Mouse (Mus musculus): ENCODE data around the gene Ctrb1.

Gene Ctrb1

GRCm38 (mm10) chr8:111716603-111717487 is 26.0 kb upstream of the Ctrb1 start:
- no peak for DNase-seq (ENCODE audit: low spot score)

DNA sequence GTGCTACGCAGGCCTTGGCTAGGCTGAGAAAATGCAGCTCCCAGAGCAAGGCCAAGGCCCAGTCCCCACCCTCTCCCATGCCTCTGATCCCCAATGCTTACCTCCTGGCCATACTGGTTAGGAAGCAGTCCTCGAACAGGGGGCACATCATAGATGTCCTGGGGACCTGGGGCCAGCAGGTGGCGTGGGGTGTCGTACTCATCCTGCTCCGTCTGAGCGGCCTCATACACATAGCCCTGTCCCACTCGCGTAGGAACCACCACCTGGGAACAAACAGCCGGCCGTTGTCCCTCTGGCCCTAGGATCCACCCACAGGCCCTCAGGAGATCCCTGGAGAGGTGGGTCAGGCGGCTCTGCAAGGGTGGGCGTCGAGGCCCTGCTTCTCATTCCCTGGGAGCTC is 24.7 kb upstream of the Ctrb1 start:
- DNase-seq (ENCODE audit: low spot score): no peak

DNA sequence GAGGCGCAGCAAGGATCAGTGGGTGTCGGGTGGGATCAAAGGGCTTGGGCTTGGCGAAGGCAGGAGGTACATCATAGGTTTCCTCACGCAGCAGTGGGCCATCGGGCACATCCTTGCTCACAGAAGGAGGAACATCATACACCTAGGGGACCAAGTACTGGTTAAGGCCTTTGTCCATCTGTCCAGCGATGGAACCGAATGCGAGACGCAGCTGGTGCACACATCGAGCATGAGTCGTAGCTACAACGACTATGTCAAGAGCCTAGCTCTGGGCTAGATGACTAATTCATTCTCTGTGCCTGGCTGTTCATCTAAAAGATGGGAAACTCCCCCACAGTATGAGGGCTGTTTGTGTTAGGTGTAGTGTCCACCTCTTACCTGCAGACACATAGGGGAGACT is 23.5 kb upstream of the Ctrb1 start:
- DNase-seq (ENCODE audit: low spot score): no peak

DNA sequence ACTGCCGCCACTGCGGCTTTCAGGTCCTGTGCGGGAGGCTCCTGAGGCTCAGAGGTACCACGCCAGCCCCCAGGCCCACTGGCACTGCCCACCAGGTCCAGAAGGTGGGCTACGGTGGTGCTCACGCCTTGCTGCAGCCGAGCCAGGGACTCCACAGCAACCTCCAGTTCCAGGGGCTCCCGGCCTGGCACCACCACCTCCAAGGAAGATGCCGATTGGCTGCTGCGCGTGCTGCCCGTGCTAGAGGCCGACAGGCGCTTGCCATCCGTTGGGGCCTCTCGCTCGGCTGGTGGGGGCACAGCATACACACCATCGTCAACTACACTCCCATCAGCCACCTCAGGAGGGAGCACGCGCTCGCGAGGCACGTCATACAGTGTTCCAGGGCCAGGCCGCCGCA is 23.0 kb upstream of the Ctrb1 start:
- DNase-seq (ENCODE audit: low spot score): no peak

GRCm38 (mm10) chr8:111713291-111713690 is 22.5 kb upstream of the Ctrb1 start:
- DNase-seq (ENCODE audit: low spot score): no peak

- peak; percentile 30 for DNase-seq (ENCODE audit: low spot score)
Observed at GRCm38 (mm10) chr8:111712588-111712987, 21.8 kb upstream of the Ctrb1 start.

DNA sequence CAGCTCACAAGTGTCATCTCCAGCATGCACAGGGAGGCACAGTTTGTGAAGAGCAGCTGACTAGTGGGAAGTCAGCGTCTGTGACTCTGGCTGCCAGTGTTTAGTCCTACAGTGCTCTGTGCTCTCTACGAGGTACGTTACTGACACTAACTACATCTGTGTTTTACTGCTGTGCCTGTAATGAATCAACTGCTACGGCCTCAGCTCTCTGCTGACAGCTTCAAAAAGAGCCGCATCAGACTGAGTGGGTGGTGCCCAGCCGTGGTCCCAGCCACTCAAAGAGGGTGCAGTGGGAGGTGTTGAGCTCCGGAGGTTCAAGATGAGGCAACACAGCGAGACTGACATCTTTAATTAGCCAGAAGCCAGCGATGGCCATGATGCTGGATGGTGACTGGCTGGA is 21.3 kb upstream of the Ctrb1 start:
- no peak for DNase-seq (ENCODE audit: low spot score)

GRCm38 (mm10) chr8:111710777-111711485 is 20.1 kb upstream of the Ctrb1 start:
- no peak for DNase-seq (ENCODE audit: low spot score)

- DNase-seq (ENCODE audit: low spot score): no peak
Observed at GRCm38 (mm10) chr8:111709223-111709622, 18.4 kb upstream of the Ctrb1 start.

DNA sequence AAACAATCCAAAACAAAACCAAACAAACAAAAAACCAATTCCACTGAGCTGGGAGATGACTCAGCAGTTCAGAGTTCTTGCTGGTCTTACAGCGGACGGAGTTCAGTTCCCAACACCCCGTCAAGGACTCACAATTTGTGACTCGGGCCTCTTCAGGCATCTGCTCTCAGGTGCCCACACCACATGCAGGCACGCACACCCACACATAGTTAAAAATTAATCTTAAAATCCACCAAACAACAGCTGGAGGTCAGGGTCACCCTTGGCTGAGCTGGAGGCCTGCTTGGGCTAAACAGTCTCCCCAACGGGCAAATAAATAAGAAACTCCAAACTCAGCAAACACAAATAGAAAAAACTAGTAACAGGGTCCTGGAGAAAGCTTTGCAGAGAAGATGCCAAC is 17.5 kb upstream of the Ctrb1 start:
- DNase-seq (ENCODE audit: low spot score): no peak

GRCm38 (mm10) chr8:111705699-111706098 is 14.9 kb upstream of the Ctrb1 start:
- no peak for DNase-seq (ENCODE audit: low spot score)

GRCm38 (mm10) chr8:111705222-111705621 is 14.4 kb upstream of the Ctrb1 start:
- DNase-seq (ENCODE audit: low spot score): no peak

GRCm38 (mm10) chr8:111704585-111704984 is 13.8 kb upstream of the Ctrb1 start:
- no peak for DNase-seq (ENCODE audit: low spot score)

GRCm38 (mm10) chr8:111701380-111701779 is 10.6 kb upstream of the Ctrb1 start:
- no peak for DNase-seq (ENCODE audit: low spot score)

DNA sequence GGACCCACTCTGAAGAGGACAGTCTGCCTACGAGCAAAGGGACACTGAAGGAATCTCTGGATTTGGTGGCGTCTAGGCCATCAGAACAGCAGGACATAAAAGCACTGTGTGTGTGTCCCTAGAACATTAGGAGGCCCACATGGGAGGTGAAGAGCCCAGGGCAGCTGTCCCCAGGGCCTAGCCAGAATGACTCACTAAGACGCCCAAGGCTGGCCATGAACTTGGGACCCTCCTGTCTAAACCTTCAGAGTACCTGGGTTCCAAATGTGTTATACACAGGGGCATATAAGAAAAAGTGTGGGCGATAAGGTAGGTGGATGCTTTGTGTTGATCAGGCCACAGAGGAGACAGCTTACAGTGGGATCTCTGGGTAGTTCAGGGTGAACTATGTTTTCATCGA is 9.9 kb upstream of the Ctrb1 start:
- no peak for DNase-seq (ENCODE audit: low spot score)

DNA sequence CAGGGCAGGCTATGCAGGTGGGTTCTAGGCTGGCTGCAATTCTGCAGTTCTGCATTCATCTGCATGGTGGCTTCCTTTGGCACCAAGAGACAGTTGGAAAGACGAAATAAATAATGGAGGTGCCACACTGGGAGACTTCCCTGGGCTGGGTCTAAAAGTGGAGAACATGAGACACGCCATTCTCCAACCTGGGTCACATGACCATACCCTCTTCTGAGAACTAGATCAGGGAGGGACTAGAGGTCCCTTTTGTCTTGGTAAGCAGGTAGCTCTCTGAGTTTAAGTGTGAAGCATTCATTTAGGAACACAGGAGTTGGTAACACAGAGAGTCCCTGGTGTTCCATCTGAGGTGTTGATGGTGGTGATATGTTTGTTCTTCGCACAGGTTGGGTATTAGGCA is 9.4 kb upstream of the Ctrb1 start:
- DNase-seq (ENCODE audit: low spot score): no peak

DNA sequence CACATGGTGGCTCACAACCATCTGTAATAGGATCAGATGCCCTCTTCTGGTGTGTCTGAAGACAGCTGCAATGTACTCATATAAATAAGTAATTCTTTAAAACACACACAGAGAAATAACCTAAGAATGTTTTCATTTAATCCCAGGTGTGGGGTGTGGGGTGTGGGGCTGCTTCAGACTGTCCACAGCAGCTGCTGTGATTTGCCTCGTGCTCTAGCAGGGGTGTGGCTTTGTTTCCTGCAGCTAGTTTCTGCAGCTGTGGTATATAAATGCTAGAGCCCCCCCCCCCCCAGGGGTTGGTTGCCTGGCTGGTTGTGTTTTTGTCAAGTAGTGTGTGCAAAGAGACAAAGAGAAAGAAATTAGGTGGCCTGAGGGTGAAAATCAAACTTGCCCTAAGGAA is 8.2 kb upstream of the Ctrb1 start:
- DNase-seq (ENCODE audit: low spot score): no peak

DNA sequence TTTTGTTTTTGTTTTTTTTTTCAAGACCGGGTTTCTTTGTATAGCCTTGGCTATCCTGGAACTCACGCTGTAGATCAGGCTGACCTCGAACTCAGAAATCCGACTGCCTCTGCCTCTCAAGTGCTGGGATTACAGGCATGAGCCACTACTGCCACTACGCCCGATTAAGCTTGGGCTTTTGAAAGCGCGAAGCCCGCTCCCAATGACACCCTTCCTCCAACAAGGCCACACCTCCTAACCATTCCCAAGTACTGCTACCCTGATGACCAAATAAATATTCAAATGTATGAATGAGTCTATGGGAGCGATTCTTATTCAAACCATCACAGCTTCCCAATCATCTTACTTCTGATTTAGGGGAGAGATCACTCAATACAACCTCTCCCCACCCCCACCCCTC is 6.8 kb upstream of the Ctrb1 start:
- DNase-seq (ENCODE audit: low spot score): no peak

DNA sequence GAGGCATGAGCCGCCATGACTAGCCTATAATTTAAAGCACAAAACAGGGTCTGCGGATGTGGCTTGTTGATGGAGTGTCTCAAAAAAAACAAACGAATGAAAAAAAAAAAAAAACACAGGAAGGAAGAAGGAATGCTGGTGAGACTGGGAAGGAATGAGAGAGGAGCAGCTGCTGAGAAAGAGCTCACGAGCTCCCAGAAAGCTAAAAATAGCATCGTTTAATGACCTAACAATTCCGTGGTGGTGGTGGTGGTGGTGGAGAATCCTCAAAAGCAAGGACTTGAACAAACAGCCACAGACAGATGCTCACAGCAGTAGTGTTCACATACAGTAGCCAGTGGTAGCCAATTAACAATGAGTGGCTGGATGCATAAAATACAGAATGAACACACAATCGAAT is 4.6 kb upstream of the Ctrb1 start:
- no peak for DNase-seq (ENCODE audit: low spot score)

DNA sequence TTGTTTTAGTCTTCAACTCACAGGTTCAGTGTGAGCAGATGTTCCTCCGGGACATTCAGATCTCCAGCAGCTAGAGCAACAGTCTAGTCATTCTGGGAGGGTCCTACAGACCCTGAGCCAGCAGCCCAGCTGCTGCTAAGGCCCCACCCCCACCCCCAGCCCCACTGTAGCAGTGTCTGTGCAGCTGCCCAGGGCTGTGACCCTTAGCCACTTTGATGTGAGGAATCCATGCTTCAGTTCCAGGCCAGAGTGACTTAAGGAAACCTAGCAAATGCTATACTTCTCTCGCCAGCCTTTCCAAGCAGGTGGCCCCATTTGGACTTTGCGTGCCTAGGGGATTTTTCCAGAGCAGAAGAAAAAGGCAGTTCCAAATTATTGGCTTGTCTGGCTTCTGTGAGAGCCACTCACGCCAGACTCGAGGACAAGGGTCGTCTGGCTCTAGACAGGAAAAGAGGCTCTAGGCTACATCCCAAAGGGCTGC is 2.5 kb upstream of the Ctrb1 start:
- DNase-seq (ENCODE audit: low spot score): no peak

DNA sequence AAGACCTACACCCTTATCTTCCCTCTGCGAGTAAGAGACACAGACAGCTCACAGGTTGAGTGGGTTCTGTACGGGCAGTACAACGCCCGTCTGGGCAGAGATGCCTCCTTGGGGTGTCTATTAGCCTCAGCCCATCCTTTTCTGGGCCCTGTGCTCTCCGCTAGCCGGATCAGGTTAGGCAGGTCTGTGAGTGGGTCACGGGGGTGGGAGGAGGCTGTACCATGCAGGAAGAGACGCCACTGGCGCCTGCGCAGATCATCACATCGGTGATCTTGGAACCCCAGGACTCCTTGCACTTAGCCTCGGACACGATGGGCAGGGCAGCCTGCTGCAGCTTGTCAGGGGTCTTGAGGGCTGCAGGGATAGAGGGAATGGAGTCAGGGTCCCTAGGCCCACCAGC is 3.9 kb downstream of the Ctrb1 start:
- no peak for DNase-seq (ENCODE audit: low spot score)

DNA sequence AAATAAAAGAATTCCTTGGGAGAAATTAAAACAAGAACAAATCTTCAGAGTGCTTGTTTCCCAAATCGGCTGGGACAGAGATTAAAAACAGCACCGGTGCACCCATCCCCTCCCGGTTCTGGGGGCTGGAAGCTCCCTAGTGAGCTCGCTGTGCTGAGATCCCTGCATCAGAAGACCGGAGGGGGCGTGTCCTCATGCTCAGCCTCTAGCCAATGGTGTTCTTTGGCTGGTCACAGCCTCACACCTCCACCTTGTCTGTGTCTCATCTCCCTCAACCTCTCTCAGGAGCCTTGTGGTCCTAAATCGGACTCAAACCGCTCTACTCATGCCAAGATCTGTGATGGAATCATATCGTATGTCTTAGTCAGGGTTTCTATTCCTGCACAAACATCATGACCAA is 8.3 kb downstream of the Ctrb1 start:
- DNase-seq (ENCODE audit: low spot score): no peak

DNA sequence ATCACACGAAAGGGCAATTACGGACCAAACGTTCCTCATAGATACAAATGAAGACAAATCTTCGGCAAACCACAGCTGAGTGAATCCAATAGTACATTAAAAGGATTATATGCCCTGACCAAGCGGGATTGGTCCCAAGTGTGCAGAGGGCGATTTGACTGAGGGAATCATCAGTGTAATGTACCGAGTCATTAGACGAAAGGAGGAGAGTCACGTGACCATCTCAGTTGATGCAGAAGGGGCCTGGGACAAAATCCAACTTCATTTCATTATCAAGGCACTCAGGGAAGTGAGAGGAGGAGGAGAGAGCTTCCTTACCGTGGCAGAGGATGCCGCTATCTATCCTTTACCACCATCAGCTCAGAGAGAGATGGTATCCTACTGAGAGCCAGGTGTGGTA is 9.7 kb downstream of the Ctrb1 start:
- no peak for DNase-seq (ENCODE audit: low spot score)

Measured in c-Kit-positive CD71-positive TER-119-positive erythroid progenitor cells, embryonic 14.5 days (primary cell).